Mouse (Mus musculus) cortical plate, adult 2 months (tissue): ENCODE measurements around the gene L2hgdh.

Experiments
- CTCF ChIP-seq: fragments of 200-500 bp; IDR thresholded peaks from 2 replicates; pipeline ENCODE4 v1.5.1; 2011; ENCODE audit warnings: mild to moderate bottlenecking, control low read depth, low read length; ENCODE audit not compliant: insufficient read depth; ENCODE audit errors: extremely low read depth
- POLR2A ChIP-seq: fragments of 200-500 bp; IDR thresholded peaks from 2 replicates; pipeline ENCODE4 v1.6.1; 2011; ENCODE audit warnings: mild to moderate bottlenecking, low read length, control low read depth; ENCODE audit not compliant: insufficient read depth; ENCODE audit errors: extremely low read depth

DNA sequence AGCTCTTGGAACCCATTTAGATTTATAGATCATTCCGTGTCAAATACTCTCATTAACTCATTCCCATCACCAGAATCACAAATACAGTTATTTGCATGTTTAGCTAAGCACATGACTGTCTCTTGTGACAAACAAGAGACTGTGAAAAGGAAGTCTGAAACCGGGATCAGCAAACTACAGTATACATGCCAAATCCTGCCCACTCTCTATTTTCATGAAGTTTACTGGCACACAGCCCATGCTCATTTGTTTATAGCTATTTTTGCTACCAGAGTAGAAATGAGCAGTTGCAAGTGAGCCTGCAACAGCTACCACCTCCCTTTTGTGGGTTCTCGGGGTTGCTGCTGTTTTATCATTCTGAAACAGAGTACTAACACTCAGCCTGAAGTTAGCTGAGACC is 79.8 kb downstream of the L2hgdh start:
- TF ChIP-seq POLR2A = no peak
- TF ChIP-seq CTCF = no peak
